Mouse (Mus musculus) CH12.LX (cell line): ENCODE results near the gene Olfr1316.

Experiments used
- CTCF ChIP-seq, 2 experiments: IDR thresholded peaks in 1 of 2; conservative IDR thresholded peaks in 1 of 2; 2 replicates each; pipeline ENCODE4 v1.5.1; 2011 to 2012; ENCODE audit warnings: low read depth in 2 of 2, low read length in 2 of 2, improper control_type of control experiment in 1 of 2, inconsistent platforms in 1 of 2, mild to moderate bottlenecking in 1 of 2, moderate library complexity in 1 of 2
- ETS1 ChIP-seq: conservative IDR thresholded peaks from 2 replicates; pipeline ENCODE4 v1.6.1; 2012; ENCODE audit warnings: low read depth, mild to moderate bottlenecking, inconsistent platforms, low read length, improper control_type of control experiment, moderate library complexity
- JUN ChIP-seq: IDR thresholded peaks from 2 replicates; pipeline ENCODE4 v1.6.1; 2011; ENCODE audit warnings: low read depth, mild to moderate bottlenecking, low read length, improper control_type of control experiment, moderate library complexity; ENCODE audit not compliant: insufficient read depth
- MXI1 ChIP-seq: IDR thresholded peaks from 2 replicates; pipeline ENCODE4 v1.6.1; 2011; ENCODE audit warnings: mild to moderate bottlenecking, low read depth, low read length, improper control_type of control experiment
- MYC ChIP-seq: IDR thresholded peaks from 2 replicates; pipeline ENCODE4 v1.6.1; 2011; ENCODE audit warnings: low read depth, mild to moderate bottlenecking, improper control_type of control experiment, low read length
- POLR2A ChIP-seq: IDR thresholded peaks from 2 replicates; pipeline ENCODE4 v1.6.1; 2011; ENCODE audit warnings: low read depth, mild to moderate bottlenecking, improper control_type of control experiment, low read length
- TBP ChIP-seq: conservative IDR thresholded peaks from 2 replicates; pipeline ENCODE4 v1.6.1; 2011; ENCODE audit warnings: low read depth, low read length, improper control_type of control experiment
- USF2 ChIP-seq: conservative IDR thresholded peaks from 2 replicates; pipeline ENCODE4 v1.6.1; 2011; ENCODE audit warnings: low read depth, low read length, improper control_type of control experiment
- ZKSCAN1 ChIP-seq: IDR thresholded peaks from 2 replicates; pipeline ENCODE4 v1.6.1; 2012; ENCODE audit warnings: low read depth, inconsistent platforms, low read length, improper control_type of control experiment, borderline replicate concordance
- ZMIZ1 ChIP-seq: IDR thresholded peaks from 2 replicates; pipeline ENCODE4 v1.6.1; 2012; ENCODE audit warnings: low read depth, mild to moderate bottlenecking, inconsistent platforms, low read length, improper control_type of control experiment

GRCm38 (mm10) chr2:112134877-112135276, at the start of gene Olfr1316:
- TF ChIP-seq MYC, result no peak
- TF ChIP-seq CTCF (conservative IDR thresholded peaks at IDR 0.05 in 1 of 2, IDR thresholded peaks at IDR 0.05 in 1 of 2; ENCODE audit: low read depth in 2 of 2, low read length in 2 of 2), result no peak
- TF ChIP-seq JUN, result no peak
- TF ChIP-seq USF2, result no peak
- no peak for TF ChIP-seq POLR2A
- no peak for TF ChIP-seq ZMIZ1
- TF ChIP-seq ETS1, result no peak
- TF ChIP-seq TBP, result no peak
- no peak for TF ChIP-seq MXI1
- no peak for TF ChIP-seq ZKSCAN1
